Mouse (Mus musculus): ENCODE measurements at regions not wholly inside any gene's neighbourhood (a gene's known extent, or its start where the extent isn't known, plus 50 kb on each side); places are given as distances from the start of the nearest gene placed in this dataset.

- TF ChIP-seq USF1 (IDR thresholded peaks at IDR 0.05; ENCODE audit: low read depth) (no peak), POLR2A (IDR thresholded peaks at IDR 0.05; ENCODE audit: insufficient read length, low read depth) (no peak), MAX (IDR thresholded peaks at IDR 0.05; ENCODE audit: low read depth) (no peak), E2F4 (IDR thresholded peaks at IDR 0.05; ENCODE audit: insufficient read depth) (no peak), MYOG (IDR thresholded peaks at IDR 0.05; ENCODE audit: control insufficient read depth in 1 of 3, insufficient read depth in 1 of 3, insufficient read length in 2 of 3, low read depth in 2 of 3) (no peak)
Observed at GRCm38 (mm10) chr3:137801402-137802020, 62.8 kb upstream of the H2afz start.
